Mouse (Mus musculus) testis, adult 2 months (tissue): ENCODE measurements around the gene Slmap. TPM values are rescaled to one million over a fixed set of nuclear protein-coding genes. Genes with fewer than 3 reads are reported as not detected.
"Not testable (repeated sequence)": the region's sequence is repeated elsewhere in the genome, so short reads cannot be mapped to it uniquely, and the experiment has no call there.

ENCODE experiments used
- H3K27ac ChIP-seq: fragments of 200-500 bp; 2 replicates; pipeline ENCODE4 v1.5.1; 2012; ENCODE audit warnings: low read depth, low read length; ENCODE audit not compliant: control insufficient read depth, insufficient read depth
- H3K27me3 ChIP-seq: fragments of 200-500 bp; 2 replicates; pipeline ENCODE4 v1.6.1; 2012; ENCODE audit warnings: mild to moderate bottlenecking, low read length, moderate library complexity; ENCODE audit not compliant: control insufficient read depth, insufficient read depth
- H3K36me3 ChIP-seq: fragments of 200-500 bp; 2 replicates; pipeline ENCODE4 v1.6.1; 2012; ENCODE audit warnings: mild to moderate bottlenecking, low read length; ENCODE audit not compliant: control insufficient read depth, insufficient read depth
- H3K4me1 ChIP-seq: fragments of 200-500 bp; 2 replicates; pipeline ENCODE4 v1.6.1; 2012; ENCODE audit warnings: low read length; ENCODE audit not compliant: control insufficient read depth, insufficient read depth
- H3K4me3 ChIP-seq: fragments of 200-500 bp; 2 replicates; pipeline ENCODE4 v1.5.1; 2012; ENCODE audit warnings: low read depth, mild to moderate bottlenecking, low read length, moderate library complexity, mixed read lengths; ENCODE audit not compliant: control insufficient read depth
- CTCF ChIP-seq: fragments of 200-500 bp; IDR thresholded peaks from 2 replicates; pipeline ENCODE4 v1.5.1; 2012; ENCODE audit warnings: low read depth, mild to moderate bottlenecking, inconsistent platforms, low read length, moderate library complexity; ENCODE audit not compliant: control insufficient read depth, insufficient read depth, insufficient replicate concordance
- POLR2A ChIP-seq: fragments of 200-500 bp; IDR thresholded peaks from 2 replicates; pipeline ENCODE4 v1.6.1; 2012; ENCODE audit warnings: low read depth, mild to moderate bottlenecking, inconsistent platforms, low read length, moderate library complexity; ENCODE audit not compliant: control insufficient read depth
- polyA plus RNA-seq: library from polyadenylated mRNA; depleted of rRNA; stranded (reverse); fragments of >200 nt; gene quantifications from 2 replicates; pipeline ENCODE4 v1.2.3, GENCODE M21; 2012

Gene Slmap
- polyA plus RNA-seq, 1 experiment = 21.9 TPM

GRCm38 (mm10) chr14:26431919-26432318 lies 102.8 kb downstream of the Slmap start:
- Histone ChIP-seq H3K4me1 (no peaks in the 10 kb centered on the region), H3K36me3 (peaks cover 4% of the 10 kb centered on the region), H3K27ac (no peak overlapping the region), H3K27me3 (no peaks in the 10 kb centered on the region), H3K4me3 (no peak overlapping the region)
- TF ChIP-seq CTCF = no peak
- TF ChIP-seq POLR2A = no peak

GRCm38 (mm10) chr14:26420231-26420630 lies 114.5 kb downstream of the Slmap start:
- Histone ChIP-seq H3K27ac (no peak overlapping the region), H3K27me3 (no peaks in the 10 kb centered on the region), H3K4me3 (no peak overlapping the region), H3K36me3 (peaks cover 2% of the 10 kb centered on the region), H3K4me1 (no peaks in the 10 kb centered on the region)
- TF ChIP-seq CTCF (no peak), POLR2A (no peak)

GRCm38 (mm10) chr14:26417956-26418355 lies 116.8 kb downstream of the Slmap start:
- no peak overlapping the region for H3K4me3 ChIP-seq
- TF ChIP-seq POLR2A = no peak
- TF ChIP-seq CTCF = no peak

GRCm38 (mm10) chr14:26417088-26417487 lies 117.6 kb downstream of the Slmap start:
- Histone ChIP-seq H3K4me3 (no peak overlapping the region), H3K27ac (no peak overlapping the region)
- TF ChIP-seq POLR2A = no peak
- no peak for TF ChIP-seq CTCF

More at GRCm38 (mm10) chr14:26417956-26418355, 116.8 kb downstream of the Slmap start:
- Histone ChIP-seq H3K36me3 (peaks cover 4% of the 10 kb centered on the region), H3K4me1 (no peaks in the 10 kb centered on the region), H3K27me3 (no peaks in the 10 kb centered on the region), H3K27ac (no peak overlapping the region)

GRCm38 (mm10) chr14:26413581-26413980 lies 121.2 kb downstream of the Slmap start:
- no peaks in the 10 kb centered on the region for H3K4me1 ChIP-seq
- H3K36me3 ChIP-seq = peaks cover 2% of the 10 kb centered on the region; the same call in 1 of the 2 replicates
- H3K27me3 ChIP-seq = no peaks in the 10 kb centered on the region
- H3K4me3 ChIP-seq = no peak overlapping the region
- TF ChIP-seq CTCF (no peak), POLR2A (no peak)
- H3K27ac ChIP-seq = no peak overlapping the region

More at GRCm38 (mm10) chr14:26417088-26417487, 117.6 kb downstream of the Slmap start:
- no peaks in the 10 kb centered on the region for H3K4me1 ChIP-seq
- no peaks in the 10 kb centered on the region for H3K27me3 ChIP-seq
- H3K36me3 ChIP-seq = peaks cover 4% of the 10 kb centered on the region

- Histone ChIP-seq H3K27ac (no peak overlapping the region), H3K4me1 (no peaks in the 10 kb centered on the region), H3K4me3 (no peak overlapping the region), H3K36me3 (no peaks in the 10 kb centered on the region), H3K27me3 (no peaks in the 10 kb centered on the region)
- no peak for TF ChIP-seq CTCF
- TF ChIP-seq POLR2A = no peak
These were observed 128.0 kb downstream of the Slmap start for GRCm38 (mm10) chr14:26406746-26407145.

- Histone ChIP-seq H3K27ac (no peak overlapping the region), H3K36me3 (no peaks in the 10 kb centered on the region), H3K4me3 (no peak overlapping the region), H3K27me3 (no peaks in the 10 kb centered on the region), H3K4me1 (peaks cover under 1% of the 10 kb centered on the region; the same call in 1 of the 2 replicates)
- TF ChIP-seq CTCF (no peak), POLR2A (no peak)
These were observed 136.1 kb downstream of the Slmap start for GRCm38 (mm10) chr14:26398508-26399160.

GRCm38 (mm10) chr14:26391866-26392265 lies 142.9 kb downstream of the Slmap start:
- no peaks in the 10 kb centered on the region for H3K36me3 ChIP-seq
- no peak overlapping the region for H3K4me3 ChIP-seq
- TF ChIP-seq POLR2A = no peak
- no peak for TF ChIP-seq CTCF
- no peak overlapping the region for H3K27ac ChIP-seq
- H3K4me1 ChIP-seq = peaks cover 4% of the 10 kb centered on the region; the same call in 1 of the 2 replicates
- no peaks in the 10 kb centered on the region for H3K27me3 ChIP-seq

- Histone ChIP-seq H3K4me3 (peak overlapping the region; percentile 63), H3K27ac (0 out of 2 replicates have a peak overlapping the region, but pooled peaks have one; percentile 16)
- not testable (repeated sequence) for H3K27me3 ChIP-seq, H3K36me3 ChIP-seq, H3K4me1 ChIP-seq
These were observed 145.8 kb downstream of the Slmap start for GRCm38 (mm10) chr14:26388961-26389360.

GRCm38 (mm10) chr14:26386999-26387398 lies 147.7 kb downstream of the Slmap start:
- H3K27me3 ChIP-seq, H3K27ac ChIP-seq, H3K4me1 ChIP-seq, H3K36me3 ChIP-seq: not testable (repeated sequence)
- peak overlapping the region; percentile 62; the same call in 1 of the 2 replicates for H3K4me3 ChIP-seq

GRCm38 (mm10) chr14:26385659-26386058 lies 149.1 kb downstream of the Slmap start:
- not testable (repeated sequence) for H3K27me3 ChIP-seq, H3K4me1 ChIP-seq, H3K36me3 ChIP-seq
- peak overlapping the region; percentile 67; the same call in 1 of the 2 replicates for H3K4me3 ChIP-seq
- peak overlapping the region; percentile 51; the same call in 1 of the 2 replicates for H3K27ac ChIP-seq
